Mouse (Mus musculus) common myeloid progenitor, adult 5-6 weeks (primary cell): Measurements from ENCODE around the gene Zfp119b. TPM values are rescaled to one million over a fixed set of nuclear protein-coding genes. Genes with fewer than 3 reads are reported as not detected.
"Not testable (repeated sequence)": the region's sequence is repeated elsewhere in the genome, so short reads cannot be mapped to it uniquely, and the experiment has no call there.

Experiments
- ATAC-seq: replicated peaks from 2 replicates; pipeline ENCODE4 v1.8.0; 2016; ENCODE audit warnings: low read depth, mild to moderate bottlenecking, moderate TSS enrichment, inconsistent platforms; ENCODE audit not compliant: poor library complexity, severe bottlenecking
- total RNA-seq: library from RNA; stranded (forward); fragments of 200-1000, 187-1606 nt; gene quantifications from 2 replicates; pipeline ENCODE4 v1.2.3, GENCODE M21; 2017

Gene Zfp119b
- total RNA-seq, 1 experiment from 2014 or later = 3.2 TPM

GRCm38 (mm10) chr17:55958584-55958886 is 9.2 kb upstream of the Zfp119b start:
- ATAC-seq = peak; percentile 0; the same call in 1 of the 2 replicates

DNA sequence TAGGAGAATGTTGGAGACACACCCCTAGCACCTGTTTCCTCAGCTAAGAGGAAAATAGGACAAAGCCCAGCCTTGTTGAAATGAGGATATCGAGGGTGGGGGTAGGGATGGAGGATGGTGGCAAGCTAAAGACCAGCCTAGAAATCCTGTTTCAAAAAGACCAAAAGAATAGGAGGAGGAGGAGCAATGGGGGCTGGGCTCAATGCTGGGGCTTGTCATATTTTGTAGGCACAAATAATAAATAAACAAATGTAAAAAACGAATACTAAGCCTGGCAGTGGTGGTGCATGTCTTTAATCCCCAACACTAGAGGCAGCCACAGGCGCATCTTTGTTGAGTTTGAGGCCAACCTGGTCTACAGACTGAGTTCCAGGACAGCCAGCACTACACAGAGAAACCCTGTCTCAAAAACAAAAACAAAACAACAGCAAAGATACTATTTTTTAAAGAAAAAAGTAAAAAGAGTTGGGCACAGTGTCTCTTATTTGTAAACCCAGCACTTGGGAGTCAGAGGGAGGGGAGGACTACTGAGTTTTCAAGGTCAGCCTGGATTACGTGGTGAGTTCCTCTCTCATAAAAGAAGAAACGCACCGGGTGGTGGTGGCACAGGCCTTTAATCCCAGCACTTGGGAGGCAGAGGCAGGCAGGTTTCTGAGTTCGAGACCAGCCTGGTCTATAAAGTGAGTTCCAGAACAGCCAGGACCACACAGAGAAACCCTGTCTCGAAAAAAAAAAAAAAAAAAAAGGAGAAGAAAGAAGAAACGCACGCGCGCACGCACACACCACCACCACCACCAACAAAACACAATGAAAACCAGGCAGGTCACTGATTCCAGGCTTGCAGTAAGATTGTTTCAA is 8.7 kb upstream of the Zfp119b start:
- ATAC-seq = no peak

GRCm38 (mm10) chr17:55957168-55957567 is 7.9 kb upstream of the Zfp119b start:
- peak; percentile 26; the same call in 1 of the 2 replicates for ATAC-seq

DNA sequence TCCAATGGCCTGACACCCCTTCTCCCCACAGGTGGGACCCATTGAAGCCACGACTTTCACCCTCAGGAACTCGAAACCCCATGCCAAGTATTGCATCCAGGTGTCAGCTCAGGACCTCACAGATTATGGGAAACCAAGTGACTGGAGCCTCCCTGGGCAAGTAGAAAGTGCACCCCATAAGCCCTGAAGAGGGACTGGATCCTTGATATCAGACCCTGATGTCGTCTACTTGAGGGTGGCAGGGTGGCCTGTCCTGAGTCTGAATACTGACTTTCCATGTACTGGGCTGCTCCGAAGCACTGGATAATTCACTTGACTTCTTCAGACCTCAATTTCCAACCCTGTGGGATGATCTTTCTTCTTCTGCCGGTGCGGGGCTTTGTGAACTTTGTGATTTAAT is 7.3 kb upstream of the Zfp119b start:
- no peak for ATAC-seq

- no peak for ATAC-seq
These were observed 6.8 kb upstream of the Zfp119b start for GRCm38 (mm10) chr17:55956129-55956528.

- no peak for ATAC-seq
These were observed 4.9 kb upstream of the Zfp119b start for GRCm38 (mm10) chr17:55954229-55954628.

GRCm38 (mm10) chr17:55953751-55954150 is 4.5 kb upstream of the Zfp119b start:
- no peak for ATAC-seq

DNA sequence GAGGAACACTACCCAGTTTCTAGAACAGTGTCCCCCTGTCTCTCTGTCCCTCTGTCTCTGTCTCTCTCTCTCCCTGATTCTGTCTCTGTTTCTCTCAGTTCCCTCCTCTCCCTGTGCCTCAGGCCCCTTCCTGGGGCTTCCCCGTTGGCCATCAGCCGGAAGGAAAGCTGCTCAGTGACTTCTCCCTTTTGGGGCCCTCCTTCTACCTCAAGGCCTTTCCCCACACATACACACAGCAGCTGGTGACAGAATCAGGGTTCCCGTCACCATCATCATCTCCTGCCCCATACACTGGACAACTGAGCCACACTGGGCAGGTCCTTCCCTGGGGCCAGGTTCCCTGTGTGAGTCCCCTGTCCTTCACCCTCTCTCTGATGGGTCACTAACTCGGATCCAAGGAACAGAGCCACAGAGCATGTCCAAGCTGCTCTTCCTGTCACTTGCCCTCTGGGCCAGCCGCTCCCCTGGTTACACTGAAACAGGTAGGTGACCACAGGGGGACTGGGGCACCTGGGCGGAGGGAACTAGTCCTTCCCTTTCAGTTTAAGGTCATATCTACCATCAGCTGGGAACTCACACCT is 3.2 kb upstream of the Zfp119b start, which contains the start of gene Ebi3:
Ebi3 (plus strand) TSS at position 194 of the 581 bp plus-strand sequence.
- ATAC-seq = peak; percentile 85

- ATAC-seq = no peak
These were observed 2.7 kb upstream of the Zfp119b start for GRCm38 (mm10) chr17:55952041-55952440.

GRCm38 (mm10) chr17:55950601-55951000 is 1.3 kb upstream of the Zfp119b start:
- no peak for ATAC-seq

DNA sequence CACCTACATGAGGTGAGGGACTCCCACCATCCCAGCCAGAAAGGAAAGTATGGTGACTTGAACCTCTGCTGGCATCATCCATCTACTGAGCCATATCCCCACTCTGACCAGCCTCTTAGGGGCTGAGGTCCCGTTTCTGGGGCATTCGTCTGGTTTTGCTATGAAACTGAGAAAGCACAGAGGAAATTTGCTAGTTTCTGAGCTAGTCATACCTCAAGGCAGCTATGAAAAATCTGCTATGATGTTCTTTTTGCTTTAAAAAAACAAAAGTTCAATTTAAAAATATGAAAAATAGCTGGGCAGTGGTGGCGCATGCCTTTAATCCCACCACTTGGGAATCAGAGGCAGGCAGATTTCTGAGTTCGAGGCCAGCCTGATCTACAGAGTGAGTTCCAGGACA is 653 bp downstream of the Zfp119b start:
- no peak for ATAC-seq

DNA sequence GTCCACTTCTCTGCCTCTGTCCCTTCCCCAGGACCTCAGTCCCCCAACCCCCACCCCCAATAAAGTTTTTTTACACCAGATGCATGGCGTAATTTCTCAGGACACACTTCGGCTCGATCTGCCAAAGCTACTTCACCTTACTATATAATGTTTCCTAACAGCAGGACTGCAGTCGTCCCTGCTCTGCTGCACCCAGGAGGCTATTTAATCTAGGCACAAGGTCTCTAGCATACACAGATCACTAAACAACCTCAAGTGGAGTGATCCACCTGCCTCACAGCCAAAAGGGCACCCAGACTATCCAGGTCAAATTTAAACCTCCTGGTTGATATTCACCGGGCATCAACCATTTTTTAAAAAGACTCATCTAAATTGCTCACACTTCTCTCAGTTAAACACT is 3.6 kb downstream of the Zfp119b start:
- ATAC-seq = no peak

DNA sequence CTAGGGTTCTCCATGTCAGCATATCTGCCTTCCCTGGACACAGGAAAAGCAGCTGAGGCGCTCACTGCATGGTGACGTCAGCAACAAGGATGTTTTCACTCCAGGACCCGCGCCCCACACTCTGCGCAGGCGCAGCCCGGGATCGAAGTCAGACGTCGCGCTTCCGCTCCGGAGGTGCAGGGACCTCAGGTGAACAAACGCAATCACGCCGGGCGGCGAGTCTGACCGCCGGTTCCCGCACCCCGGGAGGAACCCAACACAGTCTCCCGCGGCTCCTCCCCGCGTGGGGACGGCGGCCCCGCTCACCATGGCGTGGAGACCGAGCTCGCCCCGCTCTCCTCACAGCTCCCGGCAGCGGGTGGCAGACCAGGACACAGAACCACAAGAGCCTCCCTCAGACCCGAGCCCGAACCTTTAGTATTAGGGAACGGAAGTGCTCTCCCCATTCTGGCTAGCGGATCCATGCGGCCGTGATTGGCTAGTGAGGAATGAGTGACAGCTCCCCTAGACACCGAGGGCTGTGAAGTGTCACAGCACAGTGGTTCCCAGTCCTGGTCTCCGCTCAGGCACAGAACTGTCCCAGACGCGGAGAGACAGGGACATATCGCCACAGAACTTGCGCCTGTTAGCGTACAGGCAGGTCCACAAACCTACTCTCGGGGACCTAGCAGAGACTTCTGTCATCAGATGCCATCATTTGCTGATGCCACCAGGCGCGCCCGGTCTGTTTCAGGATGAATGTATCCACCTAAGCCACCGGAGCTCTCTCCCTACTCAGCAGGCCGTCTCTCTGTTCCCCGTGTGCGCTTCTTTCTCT is 4.2 kb downstream of the Zfp119b start:
- ATAC-seq = peak; percentile 96

DNA sequence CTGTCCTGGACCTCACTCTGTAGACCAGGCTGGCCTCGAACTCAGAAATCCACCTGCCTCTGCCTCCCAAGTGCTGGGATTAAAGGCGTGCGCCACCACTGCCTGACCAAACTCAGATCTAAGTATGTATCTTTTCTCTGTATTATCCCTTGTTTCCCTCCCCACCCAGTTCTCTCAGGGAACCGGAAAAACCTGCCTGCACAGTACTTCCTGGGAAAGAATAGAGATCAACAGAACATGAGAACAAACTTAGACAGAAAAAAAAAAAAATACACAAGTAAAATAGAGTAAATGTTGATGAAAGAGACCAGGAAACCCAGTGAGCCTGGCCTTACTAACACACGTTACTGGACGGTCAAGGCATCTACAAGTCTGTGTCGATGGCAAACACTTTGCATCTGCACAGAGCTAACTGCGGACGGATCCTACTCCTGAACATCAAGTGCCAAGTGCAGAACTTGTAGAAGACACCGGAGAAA is 4.9 kb downstream of the Zfp119b start:
- ATAC-seq = not testable (repeated sequence)

GRCm38 (mm10) chr17:55933191-55933590 is 16.1 kb downstream of the Zfp119b start:
- no peak for ATAC-seq

DNA sequence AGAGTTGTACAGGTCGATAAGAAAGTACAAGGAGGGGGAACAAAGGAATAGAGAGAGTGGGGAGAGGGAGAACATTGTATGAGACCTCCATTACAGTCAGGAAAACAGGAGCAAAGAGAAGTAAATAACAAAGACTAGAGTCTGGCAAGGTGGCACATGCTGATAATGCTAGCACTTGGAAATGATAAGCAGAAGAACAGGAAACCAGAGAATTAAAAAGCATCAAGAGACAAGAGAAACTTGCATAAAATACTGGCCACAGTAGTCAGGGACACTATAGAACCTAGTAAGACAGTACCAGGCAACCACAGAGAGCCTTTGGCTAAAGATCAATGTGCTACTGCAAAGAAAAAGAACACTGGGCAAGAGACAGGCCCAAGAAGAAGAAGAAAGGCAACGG is 16.7 kb downstream of the Zfp119b start:
- ATAC-seq = peak; percentile 11

GRCm38 (mm10) chr17:55931553-55932502 is 17.5 kb downstream of the Zfp119b start:
- peak; percentile 90 for ATAC-seq

- ATAC-seq = no peak
These were observed 42.6 kb downstream of the Zfp119b start for GRCm38 (mm10) chr17:55906669-55907068.

DNA sequence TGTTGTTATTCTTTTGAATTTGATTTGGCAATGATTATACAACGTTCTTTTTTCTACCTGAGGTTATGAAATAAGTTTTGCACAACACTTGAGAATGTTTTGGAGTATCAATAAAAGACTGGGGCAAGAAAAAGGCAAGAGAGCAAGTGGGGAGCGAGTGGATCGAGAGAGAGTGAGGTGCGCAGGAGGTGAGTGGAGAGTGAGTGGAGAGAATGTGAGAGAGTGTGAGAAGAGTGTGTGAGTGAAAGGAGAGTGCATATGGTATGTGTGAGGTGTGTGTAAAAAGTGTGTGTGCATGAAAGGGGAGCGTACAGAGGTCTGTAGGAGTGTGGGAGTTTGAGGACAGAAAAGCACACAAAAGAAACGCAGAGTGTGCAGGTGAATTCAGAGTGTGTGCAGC is 45.2 kb downstream of the Zfp119b start:
- no peak for ATAC-seq

GRCm38 (mm10) chr17:55903687-55904086 is 45.6 kb downstream of the Zfp119b start:
- ATAC-seq = no peak
